Mouse (Mus musculus) ES-Bruce4 (cell line): Measurements from ENCODE around the gene S100a16. TPM values are rescaled to one million over a fixed set of nuclear protein-coding genes. Genes with fewer than 3 reads are reported as not detected.
A peak's percentile ranks its signal among the peaks of the same experiment; 100 is the strongest.

Source experiments
- H3K27ac ChIP-seq: 2 replicates; pipeline ENCODE4 v1.5.1; 2012; ENCODE audit warnings: low read length, inconsistent platforms; ENCODE audit not compliant: insufficient read depth
- H3K27me3 ChIP-seq: 2 replicates; pipeline ENCODE4 v1.6.1; 2012; ENCODE audit warnings: mild to moderate bottlenecking, low read length, inconsistent platforms; ENCODE audit not compliant: control insufficient read depth, poor library complexity, insufficient read depth, severe bottlenecking
- H3K36me3 ChIP-seq: 2 replicates; pipeline ENCODE4 v1.6.1; 2012; ENCODE audit warnings: inconsistent platforms, mild to moderate bottlenecking, low read length, moderate library complexity; ENCODE audit not compliant: control insufficient read depth, poor library complexity, insufficient read depth, severe bottlenecking
- H3K4me1 ChIP-seq: one replicate; pipeline ENCODE4 v1.8.1; 2011; ENCODE audit warnings: low read length; ENCODE audit not compliant: control insufficient read depth, insufficient read depth
- H3K4me3 ChIP-seq: 2 replicates; pipeline ENCODE4 v1.5.1; 2011; ENCODE audit warnings: low read depth, mild to moderate bottlenecking, low read length
- H3K9ac ChIP-seq: 2 replicates; pipeline ENCODE4 v1.6.1; 2012; ENCODE audit warnings: low read depth, mild to moderate bottlenecking, inconsistent platforms; ENCODE audit not compliant: poor library complexity, severe bottlenecking
- H3K9me3 ChIP-seq: replicated peaks from 2 replicates; pipeline ENCODE4 v1.6.1; 2012; ENCODE audit warnings: mild to moderate bottlenecking, low read length, inconsistent platforms; ENCODE audit not compliant: control insufficient read depth, poor library complexity, insufficient read depth, severe bottlenecking
- CTCF ChIP-seq: IDR thresholded peaks from one replicate; pipeline ENCODE4 v1.8.1; 2011; ENCODE audit warnings: low read depth, low read length
- EP300 ChIP-seq: IDR thresholded peaks from 2 replicates; pipeline ENCODE4 v1.6.1; 2011; ENCODE audit warnings: low read depth, low read length; ENCODE audit not compliant: insufficient read depth
- POLR2A ChIP-seq: IDR thresholded peaks from one replicate; pipeline ENCODE4 v1.8.1; 2011; ENCODE audit warnings: low read length; ENCODE audit not compliant: insufficient read depth
- polyA plus RNA-seq: library from polyadenylated mRNA; stranded (reverse); fragments of >200 nt; gene quantifications from 2 replicates; pipeline ENCODE4 v1.2.4, GENCODE M21; 2011; ENCODE audit warnings: low read depth; ENCODE audit not compliant: missing spikeins, insufficient read depth, insufficient read length

S100a16 gene
- polyA plus RNA-seq, 1 experiment: 3.1 TPM

DNA sequence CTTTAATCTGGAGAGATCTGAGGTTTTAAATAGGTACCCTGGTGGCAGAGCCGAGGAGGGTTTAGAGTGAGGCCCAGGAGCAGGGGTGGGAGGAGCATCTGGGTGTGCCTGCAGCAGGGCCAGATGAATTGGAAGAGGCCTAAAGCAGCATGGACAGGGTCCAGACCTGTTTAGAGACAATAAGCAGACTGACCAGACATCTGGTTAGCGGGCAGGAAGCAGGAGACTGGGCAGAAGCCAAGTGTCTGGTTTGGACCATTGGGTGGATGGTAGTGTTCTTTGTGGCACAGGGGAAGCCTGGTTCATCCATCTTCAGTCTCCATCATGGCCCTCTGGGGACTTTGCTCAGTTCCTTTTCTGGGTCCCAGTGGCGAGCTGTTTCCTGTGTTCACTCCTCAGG, 46.8 kb downstream of the S100a16 start:
- Histone ChIP-seq H3K27me3 (no peaks in the 10 kb centered on the region), H3K4me1 (peaks cover 2% of the 10 kb centered on the region), H3K36me3 (no peaks in the 10 kb centered on the region), H3K9me3 (no peaks in the 10 kb centered on the region), H3K27ac (no peak overlapping the region), H3K4me3 (no peak overlapping the region), H3K9ac (no peak overlapping the region)
- no peak for TF ChIP-seq CTCF
- no peak for TF ChIP-seq POLR2A

DNA sequence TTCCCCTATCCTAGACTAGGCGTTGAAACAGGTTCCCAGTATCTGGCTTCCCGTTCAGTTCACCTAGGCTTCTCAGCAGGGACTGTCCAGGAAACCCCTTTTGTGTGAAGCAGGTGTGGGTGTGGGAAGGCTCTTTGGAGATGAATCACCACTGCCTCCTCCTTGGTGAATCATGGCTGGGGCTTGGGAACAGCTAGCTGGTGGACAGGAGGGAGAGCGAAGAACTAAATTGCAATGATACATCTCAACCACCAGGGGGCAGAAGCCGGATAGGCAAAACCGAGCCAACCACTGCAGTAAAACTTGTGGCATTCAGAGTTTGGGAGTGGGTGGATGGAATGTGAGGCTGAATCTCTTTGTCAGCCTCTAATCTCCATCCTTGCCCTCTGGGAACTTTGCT, 48.5 kb downstream of the S100a16 start:
- no peak overlapping the region for H3K27ac ChIP-seq
- no peak for TF ChIP-seq POLR2A
- 0 out of 2 replicates have a peak, but pooled peaks have one; percentile 38 for TF ChIP-seq EP300
- peak; percentile 85 for TF ChIP-seq CTCF
- no peaks in the 10 kb centered on the region for H3K36me3 ChIP-seq
- H3K4me1 ChIP-seq: peaks cover 2% of the 10 kb centered on the region
- no peaks in the 10 kb centered on the region for H3K27me3 ChIP-seq
- H3K9ac ChIP-seq: no peak overlapping the region
- no peak overlapping the region for H3K4me3 ChIP-seq
- H3K9me3 ChIP-seq: no peaks in the 10 kb centered on the region

DNA sequence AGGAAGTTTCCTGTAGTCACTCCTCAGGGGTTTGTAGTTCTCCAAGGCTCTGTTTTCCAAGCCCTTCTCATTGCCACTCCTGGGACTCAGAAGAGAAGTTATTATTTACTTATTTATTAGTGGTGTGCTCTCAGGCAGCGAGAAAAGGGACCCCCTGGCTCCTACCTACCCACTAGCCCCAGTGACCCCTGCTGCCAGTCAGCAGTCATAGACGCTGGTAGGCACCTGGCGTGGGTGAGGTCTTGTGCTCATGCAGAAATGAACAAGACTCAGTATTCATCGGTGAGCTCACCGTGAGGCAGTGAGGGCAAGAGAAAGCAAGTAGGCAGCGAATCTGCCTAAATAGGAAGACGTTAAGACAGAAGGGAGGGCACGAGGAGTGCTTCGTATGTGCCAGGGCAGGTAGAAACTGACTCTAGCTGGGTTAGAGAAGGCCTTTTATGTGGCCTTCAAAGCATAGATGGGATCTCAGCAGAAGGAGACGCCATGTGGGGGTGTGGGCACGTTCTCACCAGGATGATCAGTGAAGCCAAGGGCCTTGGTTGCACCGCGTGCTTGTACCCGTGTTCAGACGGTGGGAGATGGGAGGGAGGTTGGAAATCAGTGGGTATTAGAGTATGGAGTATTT, 49.1 kb downstream of the S100a16 start:
- Histone ChIP-seq H3K36me3 (no peaks in the 10 kb centered on the region), H3K4me1 (peaks cover 2% of the 10 kb centered on the region), H3K27ac (peak overlapping the region; percentile 27), H3K9ac (no peak overlapping the region), H3K4me3 (no peak overlapping the region), H3K9me3 (no peaks in the 10 kb centered on the region), H3K27me3 (no peaks in the 10 kb centered on the region)
- TF ChIP-seq CTCF (no peak), EP300 (no peak), POLR2A (no peak)

DNA sequence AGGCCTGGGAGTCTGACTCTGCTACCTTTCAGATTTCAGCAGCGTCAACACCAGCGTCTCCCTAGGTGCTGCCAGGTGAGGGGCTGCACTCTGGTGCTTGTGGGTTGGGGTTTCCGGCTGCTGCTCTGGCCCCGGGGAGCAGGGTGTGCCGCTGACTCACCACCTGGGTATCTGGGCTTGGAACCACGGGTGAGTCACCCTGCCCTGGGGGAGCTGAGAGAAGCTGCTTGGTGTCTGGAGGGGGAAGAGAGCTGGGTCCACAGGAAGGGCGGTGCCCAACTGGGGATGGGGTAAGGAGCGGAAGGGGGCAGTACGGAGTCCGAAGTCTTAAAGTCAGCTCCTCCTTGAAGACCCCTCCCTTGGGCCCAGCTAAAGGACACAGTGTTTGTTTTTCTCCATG, 49.9 kb downstream of the S100a16 start:
- Histone ChIP-seq H3K4me1 (peaks cover 2% of the 10 kb centered on the region), H3K27ac (peak overlapping the region; percentile 33), H3K4me3 (peak overlapping the region; percentile 1; the same call in 1 of the 2 replicates), H3K36me3 (no peaks in the 10 kb centered on the region), H3K9me3 (no peaks in the 10 kb centered on the region), H3K27me3 (no peaks in the 10 kb centered on the region), H3K9ac (no peak overlapping the region)
- TF ChIP-seq CTCF (peak; percentile 7), EP300 (peak; percentile 91), POLR2A (no peak)

DNA sequence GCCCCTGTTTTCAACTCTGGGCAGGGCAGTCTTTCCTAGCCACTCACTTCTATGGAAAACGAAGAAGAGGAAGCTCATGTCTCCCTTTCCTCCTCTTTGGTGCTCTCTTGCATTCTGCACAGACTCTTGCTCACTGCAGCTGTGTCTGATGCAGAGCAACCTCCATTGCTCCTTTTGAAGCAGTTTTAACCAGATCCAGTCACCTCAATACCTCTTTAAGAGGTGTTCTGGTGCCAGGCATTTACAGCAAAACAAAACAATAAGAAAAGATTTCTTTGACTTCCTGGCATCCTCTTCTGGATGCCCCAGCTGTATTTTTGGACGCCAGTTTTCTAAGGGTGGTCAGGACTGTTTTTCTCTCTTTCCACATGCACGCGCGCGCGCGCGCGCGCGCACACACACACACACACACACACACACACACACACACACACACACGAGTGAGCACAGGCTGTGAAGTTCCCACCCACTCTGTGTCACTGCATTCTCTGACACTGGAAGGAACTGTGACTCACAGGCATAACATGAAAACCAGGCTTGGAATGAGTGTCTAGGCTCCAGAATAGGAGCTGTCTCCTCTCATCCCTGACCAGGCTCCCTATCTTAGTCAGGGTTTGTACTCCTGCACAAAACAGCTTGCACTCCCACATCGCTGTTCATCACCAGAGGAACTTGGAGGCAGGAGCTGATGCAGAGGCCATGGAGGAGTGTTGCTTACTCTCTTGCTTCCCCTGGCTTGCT, 50.5 kb downstream of the S100a16 start:
- TF ChIP-seq POLR2A: no peak
- no peak for TF ChIP-seq EP300
- no peak for TF ChIP-seq CTCF
- no peaks in the 10 kb centered on the region for H3K27me3 ChIP-seq
- H3K9ac ChIP-seq: no peak overlapping the region
- no peaks in the 10 kb centered on the region for H3K36me3 ChIP-seq
- H3K27ac ChIP-seq: peak overlapping the region; percentile 51
- no peaks in the 10 kb centered on the region for H3K9me3 ChIP-seq
- H3K4me3 ChIP-seq: no peak overlapping the region
- peaks cover 2% of the 10 kb centered on the region for H3K4me1 ChIP-seq

DNA sequence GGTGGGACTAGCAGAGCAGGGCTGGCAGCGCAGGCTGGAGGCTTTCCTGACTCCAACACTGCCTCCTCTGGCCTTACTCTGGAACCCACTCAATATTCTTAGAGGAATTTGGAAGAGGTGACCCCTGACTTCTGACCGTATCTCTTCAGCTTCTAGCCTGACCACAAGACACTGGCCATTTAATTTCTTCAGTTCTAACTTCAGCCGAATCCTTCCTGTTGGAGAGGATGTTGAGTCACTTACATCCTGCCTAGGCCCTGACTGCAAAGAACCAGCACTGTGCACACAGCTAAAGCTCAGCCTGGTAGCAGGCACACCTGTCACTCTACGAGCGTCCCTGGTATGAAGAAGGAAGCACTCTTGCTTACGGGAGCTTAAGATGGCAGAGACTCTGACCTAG, 52.3 kb downstream of the S100a16 start:
- Histone ChIP-seq H3K36me3 (no peaks in the 10 kb centered on the region), H3K9ac (no peak overlapping the region), H3K4me1 (peaks cover 2% of the 10 kb centered on the region), H3K9me3 (peaks cover 8% of the 10 kb centered on the region), H3K4me3 (no peak overlapping the region), H3K27me3 (no peaks in the 10 kb centered on the region), H3K27ac (no peak overlapping the region)
- TF ChIP-seq POLR2A: no peak
- TF ChIP-seq EP300: no peak
- no peak for TF ChIP-seq CTCF
